Mouse (Mus musculus) erythroblast, adult 5-6 weeks (primary cell): ENCODE results near the gene Gm7792. TPM values are rescaled to one million over a fixed set of nuclear protein-coding genes. Genes with fewer than 3 reads are reported as not detected.
"Not testable (repeated sequence)": the region's sequence is repeated elsewhere in the genome, so short reads cannot be mapped to it uniquely, and the experiment has no call there.

Experiments
- ATAC-seq: replicated peaks from 2 replicates; pipeline ENCODE4 v1.8.0; 2016; ENCODE audit warnings: moderate number of reproducible peaks, mild to moderate bottlenecking, moderate TSS enrichment, inconsistent platforms; ENCODE audit not compliant: poor library complexity, low FRiP score, severe bottlenecking
- total RNA-seq, 2 experiments: library from RNA; stranded (forward) in 1 of 2; stranded (reverse) in 1 of 2; fragments of 150-400 nt in 1 of 2; fragments of 200-764, 138-1000 nt in 1 of 2; gene quantifications; 2 replicates each; pipeline versions ENCODE4 v1.2.3 to v1.2.4; 2015 to 2017; ENCODE audit warnings: low replicate concordance in 2 of 2

Gm7792 gene
- total RNA-seq (2015; ENCODE audit: low replicate concordance) (not detected in 2 replicates), total RNA-seq (2017; ENCODE audit: low replicate concordance) (not detected in 2 replicates)

GRCm38 (mm10) chr5:93843476-93843875, at the start of gene Gm7792:
Gene Gm7792, plus strand, starts transcription at chr5:93843776.
- ATAC-seq, result not testable (repeated sequence)

Other genes starting within 250 kb of the Gm7792 start
- gene C87414, start 172.2 kb upstream of the Gm7792 start, total RNA-seq (2015; ENCODE audit: low replicate concordance), result not detected in 2 replicates
- not detected in 2 replicates for gene C87414, start 172.2 kb upstream of the Gm7792 start, total RNA-seq (2017; ENCODE audit: low replicate concordance)
- gene Gm16429, start 85.3 kb downstream of the Gm7792 start, total RNA-seq (2015; ENCODE audit: low replicate concordance), result not detected in 2 replicates
- gene Gm16429, start 85.3 kb downstream of the Gm7792 start, total RNA-seq (2017; ENCODE audit: low replicate concordance), result not detected in 2 replicates
- not detected in 2 replicates for gene BC061212, start 226.8 kb downstream of the Gm7792 start, total RNA-seq (2015; ENCODE audit: low replicate concordance)
- gene BC061212, start 226.8 kb downstream of the Gm7792 start, total RNA-seq (2017; ENCODE audit: low replicate concordance), result not detected in 2 replicates
- not detected in 2 replicates for gene Gm6351, start 232.6 kb downstream of the Gm7792 start, total RNA-seq (2015; ENCODE audit: low replicate concordance)
- not detected in 2 replicates for gene Gm6351, start 232.6 kb downstream of the Gm7792 start, total RNA-seq (2017; ENCODE audit: low replicate concordance)